Mouse (Mus musculus) embryo, embryonic 10.5 days (tissue): ENCODE results near the gene Aox1.

Source experiments
- DNase-seq: peaks from one replicate; pipeline ENCODE4 v3.0.0-alpha.2; 2015; ENCODE audit warnings: low spot score

Aox1 gene

GRCm38 (mm10) chr1:58065151-58065550, 35.4 kb downstream of the Aox1 start:
- no peak for DNase-seq

DNA sequence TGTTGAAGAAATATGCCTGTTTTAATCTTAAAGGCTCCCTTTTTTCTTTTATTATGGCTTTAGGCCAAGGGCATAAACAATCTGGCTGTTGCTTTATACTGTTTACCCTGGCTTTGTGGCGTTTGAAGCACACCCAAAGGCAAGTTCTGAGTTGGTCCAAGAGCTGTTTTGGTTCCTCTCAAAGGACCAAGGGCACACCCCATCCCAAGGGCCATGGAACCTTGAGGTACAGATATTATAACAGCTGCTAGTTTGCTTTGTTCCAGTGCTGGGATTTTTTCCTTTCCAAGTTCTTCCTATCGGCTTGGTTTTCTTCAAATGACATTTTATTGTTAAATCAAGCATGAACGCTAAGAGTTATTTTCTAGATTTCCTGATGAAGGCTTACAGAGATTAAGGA, 35.9 kb downstream of the Aox1 start:
- DNase-seq: no peak

DNA sequence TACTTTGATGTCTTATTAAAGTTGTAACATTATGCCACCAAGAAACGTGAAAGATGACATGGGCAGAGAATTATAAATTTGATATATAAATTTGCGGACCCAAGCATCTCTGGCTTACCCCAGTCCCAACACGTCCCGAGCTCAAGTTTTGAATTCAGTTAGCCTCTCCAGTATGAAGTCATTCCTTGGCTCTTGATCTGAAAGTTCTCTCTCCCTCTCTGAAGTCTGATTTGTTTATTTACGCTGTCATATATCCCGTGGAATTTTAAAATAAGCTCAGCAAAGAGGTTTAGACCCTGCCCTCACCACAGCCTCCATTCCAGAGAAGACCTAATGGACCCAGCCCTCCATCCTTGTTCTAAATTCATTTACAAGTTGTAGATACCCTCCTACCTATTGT, 39.5 kb downstream of the Aox1 start:
- no peak for DNase-seq

DNA sequence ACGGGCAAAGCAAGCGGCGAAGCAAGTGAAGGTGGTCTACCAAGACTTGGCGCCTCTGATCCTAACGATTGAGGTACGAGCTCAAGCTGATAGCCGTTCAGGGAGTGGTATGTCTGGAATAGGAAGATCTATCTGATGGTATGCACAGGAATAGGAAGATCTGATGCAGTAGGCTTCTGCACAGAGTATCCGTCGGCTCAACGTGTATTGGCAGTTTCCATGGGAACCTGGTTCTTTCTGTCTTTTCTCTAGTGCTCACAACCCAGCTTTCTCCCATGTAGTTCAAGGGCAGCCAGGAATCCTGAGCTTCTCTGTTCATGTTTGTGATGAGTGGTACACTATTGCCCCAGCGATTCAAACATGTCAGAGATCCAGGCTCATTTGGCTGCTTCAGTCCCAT, 40.4 kb downstream of the Aox1 start:
- no peak for DNase-seq

- DNase-seq: no peak
Measured at GRCm38 (mm10) chr1:58071006-58071405, 41.3 kb downstream of the Aox1 start.

DNA sequence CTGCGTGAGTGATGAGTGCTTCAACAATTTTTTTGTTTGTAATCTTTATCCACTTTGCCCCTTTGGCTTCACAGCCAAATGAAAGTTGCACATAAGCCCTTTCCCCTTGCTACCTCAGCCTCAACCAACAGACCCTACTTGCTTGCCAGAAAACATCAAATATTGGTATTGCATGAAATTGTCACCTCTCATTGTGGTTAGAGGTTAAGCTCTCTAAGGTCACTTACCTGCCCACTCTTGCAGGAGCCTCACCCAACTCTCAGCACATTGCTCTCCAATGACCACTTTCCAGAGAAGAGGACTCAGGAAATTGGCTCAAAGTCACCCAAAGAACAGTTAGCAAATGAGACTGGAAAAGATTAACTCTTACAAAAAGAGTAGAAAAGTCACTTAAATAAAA, 41.8 kb downstream of the Aox1 start:
- no peak for DNase-seq

- DNase-seq: no peak
Measured at GRCm38 (mm10) chr1:58072416-58072815, 42.7 kb downstream of the Aox1 start.

- no peak for DNase-seq
Measured at GRCm38 (mm10) chr1:58072991-58073730, 43.4 kb downstream of the Aox1 start.

GRCm38 (mm10) chr1:58074266-58074665, 44.5 kb downstream of the Aox1 start:
- no peak for DNase-seq

DNA sequence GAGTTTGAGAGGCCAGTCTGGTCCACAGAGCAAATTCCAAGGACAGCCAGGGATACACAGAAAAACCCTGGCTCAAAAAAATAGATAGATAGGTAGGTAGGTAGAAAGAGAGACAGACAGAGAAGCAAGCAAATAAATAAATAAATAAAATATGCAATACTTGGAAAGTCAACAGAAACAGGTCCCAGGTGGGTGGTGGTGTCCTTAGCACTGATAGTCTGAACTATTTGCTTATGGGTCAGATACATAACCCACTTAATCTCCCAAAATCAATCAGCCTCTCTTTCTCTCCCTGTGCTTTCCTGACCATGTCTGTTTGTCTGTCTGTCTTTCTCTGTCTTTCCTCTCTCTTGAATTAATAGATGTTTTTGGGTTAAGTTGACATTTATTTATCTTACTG, 48.2 kb downstream of the Aox1 start:
- no peak for DNase-seq

GRCm38 (mm10) chr1:58078390-58078789, 48.7 kb downstream of the Aox1 start:
- no peak for DNase-seq

DNA sequence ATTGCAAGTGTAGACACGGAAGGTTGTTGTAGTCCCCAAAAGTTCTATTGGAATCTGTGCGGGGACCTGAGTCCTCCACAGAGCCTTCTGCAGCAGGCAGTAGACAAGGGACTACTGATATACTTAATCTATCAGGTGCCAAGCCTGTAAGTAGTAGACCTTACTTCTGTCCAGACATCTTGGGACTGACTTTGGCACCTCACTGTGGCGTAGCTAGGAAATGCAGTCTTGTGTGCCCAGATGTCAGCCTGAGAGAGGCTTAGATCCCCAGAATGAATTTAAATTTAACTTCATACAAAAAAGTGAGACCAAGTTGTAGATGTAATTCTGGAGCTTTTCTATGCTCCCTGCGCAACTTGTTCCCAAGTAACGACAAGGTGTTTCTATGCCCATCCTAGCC, 50.0 kb downstream of the Aox1 start:
- peak; percentile 10 for DNase-seq

- no peak for DNase-seq
Measured at GRCm38 (mm10) chr1:58080446-58080845, 50.7 kb downstream of the Aox1 start.

GRCm38 (mm10) chr1:58081356-58081755, 51.6 kb downstream of the Aox1 start:
- DNase-seq: no peak

- no peak for DNase-seq
Measured at GRCm38 (mm10) chr1:58089316-58089715, 59.6 kb downstream of the Aox1 start.

GRCm38 (mm10) chr1:58090191-58090590, 60.5 kb downstream of the Aox1 start:
- DNase-seq: no peak

- no peak for DNase-seq
Measured at GRCm38 (mm10) chr1:58091213-58091612, 61.5 kb downstream of the Aox1 start.

DNA sequence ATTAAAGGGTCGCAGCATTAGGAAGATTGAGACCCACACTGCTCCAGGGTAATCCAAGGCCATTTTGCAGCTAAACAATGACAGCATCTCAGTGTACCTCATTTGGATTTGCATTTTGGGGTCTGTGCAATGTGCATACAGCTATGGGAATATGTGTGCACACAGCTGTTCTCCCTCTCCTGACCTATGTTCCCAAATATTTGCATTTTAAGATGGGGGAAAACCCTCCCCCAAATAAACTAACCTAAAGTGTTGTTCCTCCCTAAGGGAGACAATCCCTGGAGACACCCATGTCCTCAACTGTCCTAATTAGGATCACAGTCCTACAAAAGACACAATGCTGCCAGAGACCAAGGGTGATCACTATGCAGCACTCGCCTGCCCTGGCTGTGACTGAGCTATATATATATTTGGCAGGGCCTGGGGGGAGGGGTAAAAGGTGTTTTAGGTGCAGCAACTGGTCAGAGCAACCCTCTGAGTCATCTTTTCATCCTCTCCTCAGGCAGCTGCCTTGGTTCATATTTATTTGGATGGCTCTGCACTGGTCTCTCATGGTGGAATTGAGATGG, 62.3 kb downstream of the Aox1 start:
- DNase-seq: no peak

DNA sequence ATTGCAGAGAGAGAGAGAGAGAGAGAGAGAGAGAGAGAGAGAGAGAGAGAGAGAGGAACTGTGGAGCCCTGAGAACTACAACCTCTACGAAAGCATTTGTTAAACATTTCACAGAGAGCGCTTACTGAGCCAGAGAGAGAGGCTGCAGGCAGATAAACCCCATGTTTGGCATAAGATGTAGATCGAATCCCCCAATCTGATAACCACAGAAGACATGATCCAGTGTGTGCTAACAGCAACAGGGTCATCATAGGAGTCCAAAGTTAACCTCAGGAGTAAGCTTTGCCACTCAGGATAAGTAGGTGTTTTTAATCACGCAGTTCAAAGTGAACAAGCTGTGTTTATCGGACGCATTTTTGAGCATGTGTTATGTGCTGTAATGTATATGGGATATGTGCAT, 67.6 kb downstream of the Aox1 start:
- DNase-seq: no peak

GRCm38 (mm10) chr1:58099119-58099518, 69.4 kb downstream of the Aox1 start:
- DNase-seq: no peak

- no peak for DNase-seq
Measured at GRCm38 (mm10) chr1:58101531-58102146, 71.9 kb downstream of the Aox1 start.

- DNase-seq: no peak
Measured at GRCm38 (mm10) chr1:58102494-58102893, 72.8 kb downstream of the Aox1 start.

DNA sequence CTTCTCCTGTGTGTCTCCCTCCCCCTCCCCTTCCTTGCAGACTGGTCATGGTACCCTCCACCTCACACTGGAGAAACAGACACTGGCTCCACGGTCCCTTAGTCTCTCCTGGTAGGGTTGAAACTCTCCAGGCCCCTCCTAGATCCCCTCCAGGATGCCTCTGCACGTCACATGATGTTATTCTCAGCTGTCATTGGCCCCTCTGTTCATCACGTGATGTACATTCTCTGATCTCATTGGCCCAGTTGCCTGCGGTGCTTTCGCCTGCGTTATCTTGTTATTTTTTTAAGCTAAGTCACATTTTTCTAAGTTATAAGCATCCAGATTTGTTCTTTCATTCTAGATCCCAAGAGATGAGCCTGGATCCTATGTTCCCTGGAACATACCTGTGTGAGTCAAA, 76.0 kb downstream of the Aox1 start:
- DNase-seq: no peak

GRCm38 (mm10) chr1:58107066-58107465, 77.3 kb downstream of the Aox1 start:
- no peak for DNase-seq
